Mouse (Mus musculus): ENCODE results near the gene Hspa12b.

GRCm38 (mm10) chr2:131135521-131136139, 8.6 kb downstream of the Hspa12b start:
- TF ChIP-seq POLR2A (IDR thresholded peaks at IDR 0.05; ENCODE audit: borderline replicate concordance, control insufficient read depth, low read depth, low read length), result peak; percentile 31; the same call in 1 of the 2 replicates
- no peak for TF ChIP-seq CTCF (IDR thresholded peaks at IDR 0.05; ENCODE audit: control insufficient read depth, insufficient read depth, low read length)

Measured in bone marrow, adult 2 months (tissue).